Mouse (Mus musculus): ENCODE data around the gene Gpank1.

- TF ChIP-seq CTCF (IDR thresholded peaks at IDR 0.05; ENCODE audit: insufficient read depth, low read depth, low read length) (no peak), POLR2A (IDR thresholded peaks at IDR 0.05; ENCODE audit: insufficient read depth, low read depth, low read length) (no peak)
Measured at GRCm38 (mm10) chr17:35155451-35155850, 34.2 kb downstream of the Gpank1 start.

Measured in olfactory bulb, adult 2 months (tissue).